Mouse (Mus musculus): ENCODE measurements around the gene Smco1. TPM values are rescaled to one million over a fixed set of nuclear protein-coding genes. Genes with fewer than 3 reads are reported as not detected.
"Not testable (repeated sequence)": the region's sequence is repeated elsewhere in the genome, so short reads cannot be mapped to it uniquely, and the experiment has no call there.

Gene Smco1
- total RNA-seq (2014; rRNA removed) = 0.38 TPM in 1 of 2 replicates, not detected in the other
- 0.11 TPM in 1 of 2 replicates, not detected in the other for polyA plus RNA-seq (2015; fragmentation: Nextera tagmentation; extraction: Ambion mirVana)

- no peaks in the 10 kb centered on the region for H3K36me3 ChIP-seq (ENCODE audit: insufficient read depth, low read length)
- H3K27ac ChIP-seq (ENCODE audit: low read depth, low read length) = no peak within 1 kb of the TSS
- H3K4me1 ChIP-seq (ENCODE audit: insufficient read depth, low read length) = no peaks in the 10 kb centered on the region
- no peak within 1 kb of the TSS for H3K9ac ChIP-seq (replicated peaks; ENCODE audit: low read length, poor library complexity, severe bottlenecking)
- no peak for ATAC-seq (ENCODE audit: low FRiP score)
- no peak within 1 kb of the TSS for H3K4me2 ChIP-seq (ENCODE audit: low read depth, low read length, poor library complexity, severe bottlenecking)
- DNase-seq (ENCODE audit: low spot score) = no peak
- H3K27me3 ChIP-seq (ENCODE audit: insufficient read depth, low read length) = no peaks in the 10 kb centered on the region
- no peaks in the 10 kb centered on the region for H3K9me3 ChIP-seq (ENCODE audit: low read length)
- 89% methylated on average over 11 of the region's 11 CpGs for WGBS
- no peak for TF ChIP-seq CTCF (IDR thresholded peaks at IDR 0.05)
- H3K4me3 ChIP-seq (ENCODE audit: low read depth, low read length) = no peak within 1 kb of the TSS
Measured at GRCm38 (mm10) chr16:32271291-32271690, at the start of gene Smco1. Gene Smco1 (plus strand): TSS chr16:32271468.

GRCm38 (mm10) chr16:32221803-32222202, 49.5 kb upstream of the Smco1 start:
- no peak overlapping the region for H3K4me3 ChIP-seq (ENCODE audit: low read depth, low read length)
- H3K4me1 ChIP-seq (ENCODE audit: insufficient read depth, low read length) = no peaks in the 10 kb centered on the region
- no peaks in the 10 kb centered on the region for H3K27me3 ChIP-seq (ENCODE audit: insufficient read depth, low read length)
- WGBS = 76% methylated on average over 4 of the region's 4 CpGs
- H3K9ac ChIP-seq (replicated peaks; ENCODE audit: low read length, poor library complexity, severe bottlenecking) = no peak overlapping the region
- no peaks in the 10 kb centered on the region for H3K36me3 ChIP-seq (ENCODE audit: insufficient read depth, low read length)
- no peaks in the 10 kb centered on the region for H3K9me3 ChIP-seq (ENCODE audit: low read length)
- H3K27ac ChIP-seq (ENCODE audit: low read depth, low read length) = no peak overlapping the region
- no peak for TF ChIP-seq CTCF (IDR thresholded peaks at IDR 0.05)
- H3K4me2 ChIP-seq (ENCODE audit: low read depth, low read length, poor library complexity, severe bottlenecking) = no peak overlapping the region
- ATAC-seq (ENCODE audit: low FRiP score) (no peak), DNase-seq (ENCODE audit: low spot score) (no peak)

GRCm38 (mm10) chr16:32222399-32222798, 48.9 kb upstream of the Smco1 start:
- Histone ChIP-seq H3K9me3 (ENCODE audit: low read length) (no peaks in the 10 kb centered on the region), H3K4me2 (ENCODE audit: low read depth, low read length, poor library complexity, severe bottlenecking) (no peak overlapping the region), H3K4me1 (ENCODE audit: insufficient read depth, low read length) (no peaks in the 10 kb centered on the region), H3K4me3 (ENCODE audit: low read depth, low read length) (no peak overlapping the region), H3K36me3 (ENCODE audit: insufficient read depth, low read length) (no peaks in the 10 kb centered on the region), H3K9ac (replicated peaks; ENCODE audit: low read length, poor library complexity, severe bottlenecking) (no peak overlapping the region), H3K27ac (ENCODE audit: low read depth, low read length) (no peak overlapping the region), H3K27me3 (ENCODE audit: insufficient read depth, low read length) (no peaks in the 10 kb centered on the region)
- DNase-seq (ENCODE audit: low spot score) (no peak), ATAC-seq (ENCODE audit: low FRiP score) (no peak)
- TF ChIP-seq CTCF (IDR thresholded peaks at IDR 0.05) = no peak

- WGBS = 74% methylated on average over 3 of the region's 3 CpGs
- H3K27me3 ChIP-seq (ENCODE audit: insufficient read depth, low read length) = not testable (repeated sequence)
Measured at GRCm38 (mm10) chr16:32232050-32232449, 39.2 kb upstream of the Smco1 start.

GRCm38 (mm10) chr16:32237930-32238680, 33.2 kb upstream of the Smco1 start:
- 95% methylated on average over 19 of the region's 19 CpGs for WGBS
- H3K9me3 ChIP-seq (ENCODE audit: low read length) = no peaks in the 10 kb centered on the region
- ATAC-seq (ENCODE audit: low FRiP score) = no peak
- no peak overlapping the region for H3K27ac ChIP-seq (ENCODE audit: low read depth, low read length)
- H3K4me2 ChIP-seq (ENCODE audit: low read depth, low read length, poor library complexity, severe bottlenecking) = no peak overlapping the region
- no peaks in the 10 kb centered on the region for H3K27me3 ChIP-seq (ENCODE audit: insufficient read depth, low read length)
- no peak for TF ChIP-seq CTCF (IDR thresholded peaks at IDR 0.05)
- no peak overlapping the region for H3K4me3 ChIP-seq (ENCODE audit: low read depth, low read length)
- peaks cover 23% of the 10 kb centered on the region for H3K36me3 ChIP-seq (ENCODE audit: insufficient read depth, low read length)
- H3K9ac ChIP-seq (replicated peaks; ENCODE audit: low read length, poor library complexity, severe bottlenecking) = no peak overlapping the region
- no peaks in the 10 kb centered on the region for H3K4me1 ChIP-seq (ENCODE audit: insufficient read depth, low read length)
- no peak for DNase-seq (ENCODE audit: low spot score)

More at GRCm38 (mm10) chr16:32232050-32232449, 39.2 kb upstream of the Smco1 start:
- ATAC-seq (ENCODE audit: low FRiP score); H3K9me3 ChIP-seq (ENCODE audit: low read length); H3K9ac ChIP-seq (replicated peaks; ENCODE audit: low read length, poor library complexity, severe bottlenecking); H3K4me3 ChIP-seq (ENCODE audit: low read depth, low read length); H3K4me2 ChIP-seq (ENCODE audit: low read depth, low read length, poor library complexity, severe bottlenecking); H3K27ac ChIP-seq (ENCODE audit: low read depth, low read length); DNase-seq (ENCODE audit: low spot score); H3K4me1 ChIP-seq (ENCODE audit: insufficient read depth, low read length): not testable (repeated sequence)
- peaks cover 15% of the 10 kb centered on the region for H3K36me3 ChIP-seq (ENCODE audit: insufficient read depth, low read length)

- Histone ChIP-seq H3K27ac (ENCODE audit: low read depth, low read length) (no peak overlapping the region), H3K27me3 (ENCODE audit: insufficient read depth, low read length) (no peaks in the 10 kb centered on the region), H3K36me3 (ENCODE audit: insufficient read depth, low read length) (peaks cover 11% of the 10 kb centered on the region), H3K4me2 (ENCODE audit: low read depth, low read length, poor library complexity, severe bottlenecking) (no peak overlapping the region), H3K9me3 (ENCODE audit: low read length) (no peaks in the 10 kb centered on the region), H3K4me3 (ENCODE audit: low read depth, low read length) (no peak overlapping the region), H3K9ac (replicated peaks; ENCODE audit: low read length, poor library complexity, severe bottlenecking) (no peak overlapping the region), H3K4me1 (ENCODE audit: insufficient read depth, low read length) (no peaks in the 10 kb centered on the region)
- 94% methylated on average over 2 of the region's 2 CpGs for WGBS
- ATAC-seq (ENCODE audit: low FRiP score) (no peak), DNase-seq (ENCODE audit: low spot score) (no peak)
- no peak for TF ChIP-seq CTCF (IDR thresholded peaks at IDR 0.05)
Measured at GRCm38 (mm10) chr16:32239428-32240312, 31.6 kb upstream of the Smco1 start.

All from midbrain, postnatal 0 days (tissue).